Comparison of ENCODE assay signal across 8 mouse cellular contexts in genomic region chr2:130905751-130906583, GRCm38 (mm10). TPM values are rescaled to one million over a fixed set of nuclear protein-coding genes. Genes with fewer than 3 reads are reported as not detected.
DNase-seq lines count a peak whose midpoint lies in the region; ATAC-seq and TF ChIP-seq lines count a peak whose summit lies in the region.

Gene 4930402H24Rik, minus strand, starts transcription at chr2:130906406.
Gene Atrn, plus strand, starts transcription at chr2:130906495.

- H3K27me3 ChIP-seq in hindbrain, embryonic 10.5 days (ENCODE audit: insufficient read depth, poor library complexity, severe bottlenecking), result no peaks in the 10 kb centered on the region
- H3K27me3 ChIP-seq in lung, postnatal 0 days (replicated peaks; ENCODE audit: insufficient read depth, low read length), result no peaks in the 10 kb centered on the region

- H3K9me3 ChIP-seq in hindbrain, embryonic 10.5 days, result no peaks in the 10 kb centered on the region
- H3K9me3 ChIP-seq in lung, postnatal 0 days (ENCODE audit: low read length), result no peaks in the 10 kb centered on the region

- H3K9ac ChIP-seq in lung, postnatal 0 days (replicated peaks; ENCODE audit: low read depth), result peak within 1 kb of the TSS; percentile 87

- TF ChIP-seq CTCF in lung, postnatal 0 days (IDR thresholded peaks at IDR 0.05), result no peak

- ATAC-seq in frontal cortex, adult (ENCODE audit: low TSS enrichment), result peak; percentile 92
- peak; percentile 100 for ATAC-seq in lung, postnatal 0 days

- peak within 1 kb of the TSS; percentile 97 for H3K4me3 ChIP-seq in hindbrain, embryonic 10.5 days
- peak within 1 kb of the TSS; percentile 94 for H3K4me3 ChIP-seq in lung, postnatal 0 days (ENCODE audit: low read depth, low read length)

- no peak for TF ChIP-seq EP300 in lung, postnatal 0 days (IDR thresholded peaks at IDR 0.05)

- peak within 1 kb of the TSS; percentile 88 for H3K4me2 ChIP-seq in lung, postnatal 0 days (replicated peaks; ENCODE audit: low read depth, low read length)

- H3K4me1 ChIP-seq in hindbrain, embryonic 10.5 days (replicated peaks), result peaks cover 25% of the 10 kb centered on the region
- no peaks in the 10 kb centered on the region; the same call in 1 of the 2 replicates for H3K4me1 ChIP-seq in lung, postnatal 0 days (ENCODE audit: insufficient read depth, low read depth, low read length)

- WGBS in hindbrain, embryonic 10.5 days, result 5% methylated on average over 50 of the region's 50 CpGs
- 3% methylated on average over 50 of the region's 50 CpGs for WGBS in lung, postnatal 0 days

- H3K27ac ChIP-seq in hindbrain, embryonic 10.5 days, result peak within 1 kb of the TSS; percentile 90
- peak within 1 kb of the TSS; percentile 84 for H3K27ac ChIP-seq in lung, postnatal 0 days (ENCODE audit: low read length)

- DNase-seq in MEL-GATA-1-ER (ENCODE audit: extremely low read depth, low read depth), result peak; percentile 64
- peak; percentile 89 for DNase-seq in cerebellum, adult 8-10 months
- peak; percentile 95 for DNase-seq in hindbrain, embryonic 10.5 days (ENCODE audit: low spot score)
- peak; percentile 93 for DNase-seq in layer of hippocampus, adult 9-11 months
- peak; percentile 95 for DNase-seq in lung, postnatal 0 days (ENCODE audit: low spot score)
- DNase-seq in ovary, postnatal 14 days (ENCODE audit: low spot score), result peak; percentile 84
- peak; percentile 96 for DNase-seq in thymus, postnatal 14 days

- H3K36me3 ChIP-seq in hindbrain, embryonic 10.5 days, result no peaks in the 10 kb centered on the region
- no peaks in the 10 kb centered on the region for H3K36me3 ChIP-seq in lung, postnatal 0 days (ENCODE audit: insufficient read depth, low read length)

RNA-seq across cellular contexts. Expression of gene 4930402H24Rik, which starts in this region (rescaled TPM):
- polyA plus RNA-seq in hindbrain, embryonic 10.5 days (2016; fragmentation: Nextera tagmentation; extraction: Ambion mirVana), result 30.3 and 50.9 TPM in 2 replicates
- 15.6 and 22.9 TPM in 2 replicates for polyA plus RNA-seq in lung, postnatal 0 days (2015; fragmentation: Nextera tagmentation; extraction: Ambion mirVana)

RNA-seq across cellular contexts. Expression of gene Atrn, which starts in this region (rescaled TPM):
- polyA plus RNA-seq in hindbrain, embryonic 10.5 days (2016; fragmentation: Nextera tagmentation; extraction: Ambion mirVana), result 5.3 and 7.6 TPM in 2 replicates
- polyA plus RNA-seq in lung, postnatal 0 days (2015; fragmentation: Nextera tagmentation; extraction: Ambion mirVana), result 5.2 and 5.3 TPM in 2 replicates

Comparison
In these comparisons a context has a peak if more than half of its experiments do, and no peak if none do; other contexts are left out.
1. Peak in every context shown above with its lines: DNase-seq, ATAC-seq, H3K4me3 ChIP-seq and H3K27ac ChIP-seq.